Mouse (Mus musculus): ENCODE results near the gene Cbl. TPM values are rescaled to one million over a fixed set of nuclear protein-coding genes. Genes with fewer than 3 reads are reported as not detected.

The Cbl gene
- total RNA-seq, 2 experiments from 2014 or later = 18.6 to 22.4 TPM

DNA sequence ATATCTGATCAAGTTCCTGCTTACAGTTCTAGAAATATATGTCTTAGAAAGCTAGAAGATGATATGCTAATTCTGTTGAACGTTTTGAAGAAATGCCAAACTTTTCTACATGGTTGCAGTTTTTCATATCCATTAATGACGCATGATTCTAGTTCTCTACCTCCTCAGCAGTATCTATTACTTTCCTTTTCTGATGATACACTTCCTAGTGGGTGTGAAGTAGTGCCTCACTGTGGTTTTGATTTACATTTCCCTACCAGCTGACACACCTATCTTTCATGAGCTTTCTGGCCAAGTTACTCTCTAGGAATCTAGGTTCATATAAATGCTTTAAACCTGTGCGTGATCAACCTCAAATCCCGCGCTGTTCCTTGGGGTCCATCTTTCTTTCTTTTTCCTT, 41.1 kb downstream of the Cbl start:
- intact Hi-C loops (cut with DNase I) = no loop called here
- DNase-seq (ENCODE audit: low spot score) = no peak

DNA sequence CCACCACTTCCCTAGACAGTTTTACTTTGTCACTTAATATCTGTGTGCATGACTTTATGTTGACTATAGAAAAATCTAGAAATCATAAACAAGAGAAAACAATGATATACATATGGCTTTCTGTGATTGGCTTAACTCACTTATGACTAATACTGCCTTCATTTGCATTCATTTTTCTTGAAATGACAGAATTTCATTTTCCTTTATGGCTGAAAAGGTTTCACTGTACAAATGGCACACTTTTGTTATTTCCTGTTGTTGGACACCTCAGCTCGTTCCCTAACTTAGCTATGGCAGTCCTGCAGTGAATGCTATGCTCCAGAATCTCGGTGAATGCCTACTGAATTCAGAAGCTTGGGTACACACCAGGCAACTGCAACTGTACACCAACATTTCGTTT, 41.5 kb downstream of the Cbl start:
- intact Hi-C loops (cut with DNase I) = no loop called here
- no peak for DNase-seq (ENCODE audit: low spot score)

DNA sequence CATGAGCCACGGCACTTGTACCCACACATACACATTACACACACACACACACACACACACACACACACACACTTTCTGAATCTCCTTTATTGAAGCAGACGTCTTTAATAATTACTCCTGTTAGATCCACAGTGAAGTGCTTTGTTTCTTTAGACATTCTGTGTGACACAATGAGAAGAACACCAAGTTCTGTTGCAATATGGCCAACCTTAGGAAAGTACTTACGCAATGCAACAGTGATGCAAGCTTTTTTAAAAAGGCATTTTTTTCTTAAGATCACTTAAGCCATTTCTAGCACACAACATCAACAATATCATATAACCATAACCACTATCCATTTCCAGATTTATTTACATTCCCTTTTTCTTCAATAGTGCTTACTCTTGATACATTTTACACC, 42.7 kb downstream of the Cbl start:
- intact Hi-C loops (cut with DNase I) = no loop called here
- DNase-seq (ENCODE audit: low spot score) = no peak

GRCm38 (mm10) chr9:44188223-44188622, 45.6 kb downstream of the Cbl start:
- intact Hi-C loops (cut with DNase I) = loop anchor here (10.0 kb wide), 1 partner anchor 47 kb away; the partner anchor contains the start of gene Cbl

GRCm38 (mm10) chr9:44182260-44182659, 51.6 kb downstream of the Cbl start:
- intact Hi-C loops (cut with DNase I) = loop anchor here (10.0 kb wide), 1 partner anchor 53 kb away; the partner anchor contains the start of gene Cbl
- no peak for DNase-seq (ENCODE audit: low spot score)

More at GRCm38 (mm10) chr9:44188223-44188622, 45.6 kb downstream of the Cbl start:
- DNase-seq (ENCODE audit: low spot score) = no peak

DNA sequence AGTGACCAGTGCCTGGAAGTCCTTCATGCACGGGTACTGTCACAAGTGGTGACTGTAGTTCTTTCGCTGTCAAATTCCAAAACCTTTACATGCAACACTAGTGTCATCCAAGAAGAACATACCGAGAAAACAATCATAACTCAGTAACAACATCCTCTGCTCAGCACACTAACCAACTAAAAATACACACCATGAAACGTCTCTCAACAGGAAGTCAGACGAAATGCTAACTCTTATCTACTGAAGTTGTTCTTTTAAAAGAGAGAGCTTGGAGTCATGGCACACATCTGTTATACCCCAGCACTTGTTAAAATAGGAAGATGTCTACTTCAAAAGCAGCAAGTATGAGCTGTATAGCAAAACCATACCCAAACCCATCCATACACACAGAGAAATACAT, 52.3 kb downstream of the Cbl start:
- intact Hi-C loops (cut with DNase I) = loop anchor here (10.0 kb wide), 1 partner anchor 53 kb away; the partner anchor contains the start of gene Cbl
- no peak for DNase-seq (ENCODE audit: low spot score)

GRCm38 (mm10) chr9:44178811-44179210, 55.0 kb downstream of the Cbl start:
- intact Hi-C loops (cut with DNase I) = no loop called here

DNA sequence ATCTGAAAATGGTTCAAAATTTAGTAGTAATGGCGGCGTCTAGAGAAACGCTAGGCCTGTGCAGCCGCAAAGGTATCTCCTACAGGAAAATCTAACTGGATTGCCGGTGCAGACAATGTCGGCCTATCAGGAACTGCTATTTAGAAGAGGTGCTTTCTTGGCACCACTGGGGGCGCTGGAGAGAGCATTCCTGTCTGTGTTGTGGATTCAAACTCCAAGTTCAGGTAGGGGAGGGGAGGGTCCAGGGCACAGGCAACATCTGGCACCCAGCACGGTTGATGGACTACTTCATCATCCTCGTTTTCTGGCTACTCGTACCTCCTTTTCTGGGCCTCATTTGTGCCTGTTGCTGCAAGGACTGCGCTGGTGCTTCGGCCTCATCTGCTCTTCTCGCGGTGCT, 55.5 kb downstream of the Cbl start:
- DNase-seq (ENCODE audit: low spot score) = no peak
- intact Hi-C loops (cut with DNase I) = no loop called here

More at GRCm38 (mm10) chr9:44178811-44179210, 55.0 kb downstream of the Cbl start:
- no peak for DNase-seq (ENCODE audit: low spot score)

DNA sequence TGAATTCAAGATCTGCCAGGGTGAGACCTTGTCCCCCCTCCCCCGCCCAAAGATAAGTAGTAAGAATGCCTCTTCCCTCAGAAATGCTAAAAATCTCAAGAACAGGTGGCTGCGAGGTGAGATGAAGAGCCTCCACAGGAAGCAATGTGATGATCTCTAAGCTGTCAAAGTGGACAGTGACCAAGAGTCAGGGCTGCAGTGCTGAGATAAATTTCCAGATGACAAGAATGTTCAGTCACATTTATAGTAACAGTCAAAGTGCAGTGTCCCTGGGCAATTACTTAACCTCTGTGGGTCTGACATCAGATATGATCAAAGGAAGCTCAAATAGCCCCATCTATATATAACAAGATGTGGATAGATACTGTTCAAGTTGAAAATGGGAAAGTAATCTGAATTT, 56.4 kb downstream of the Cbl start:
- intact Hi-C loops (cut with DNase I) = no loop called here
- DNase-seq (ENCODE audit: low spot score) = no peak

GRCm38 (mm10) chr9:44175957-44176356, 57.9 kb downstream of the Cbl start:
- no peak for DNase-seq (ENCODE audit: low spot score)
- intact Hi-C loops (cut with DNase I) = no loop called here

- DNase-seq (ENCODE audit: low spot score) = no peak
- intact Hi-C loops (cut with DNase I) = no loop called here
Observed at GRCm38 (mm10) chr9:44175556-44175955, 58.3 kb downstream of the Cbl start.

GRCm38 (mm10) chr9:44170691-44171151, 63.1 kb downstream of the Cbl start:
- peak; percentile 7 for DNase-seq (ENCODE audit: low spot score)
- intact Hi-C loops (cut with DNase I) = no loop called here

- no peak for DNase-seq (ENCODE audit: low spot score)
- intact Hi-C loops (cut with DNase I) = no loop called here
Observed at GRCm38 (mm10) chr9:44168931-44169330, 64.9 kb downstream of the Cbl start.

- intact Hi-C loops (cut with DNase I) = no loop called here
- DNase-seq (ENCODE audit: low spot score) = no peak
Observed at GRCm38 (mm10) chr9:44159886-44160285, 74.0 kb downstream of the Cbl start.

- intact Hi-C loops (cut with DNase I) = no loop called here
- DNase-seq (ENCODE audit: low spot score) = no peak
Observed at GRCm38 (mm10) chr9:44147290-44147689, 86.6 kb downstream of the Cbl start.

DNA sequence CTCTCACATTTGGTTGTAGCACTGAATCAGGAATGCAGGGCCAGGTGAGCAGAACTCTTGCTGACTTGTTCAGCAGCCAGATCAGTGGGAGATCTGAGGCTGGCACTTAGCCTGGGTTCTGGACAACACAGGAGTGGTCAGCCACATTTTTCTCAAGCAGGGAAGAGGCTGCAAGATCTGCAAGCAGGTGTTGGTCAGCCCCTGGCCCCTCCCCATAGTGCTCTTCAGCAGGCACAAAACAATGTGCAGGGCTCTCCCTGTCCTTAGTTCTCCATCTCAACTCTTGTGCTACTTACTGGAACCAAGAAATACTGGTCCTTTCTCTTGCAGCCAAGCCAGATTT, 89.2 kb downstream of the Cbl start:
- intact Hi-C loops (cut with DNase I) = loop anchor here (2.0 kb wide), 1 partner anchor 18 kb away; no protein-coding TSS in a partner anchor
- DNase-seq (ENCODE audit: low spot score) = no peak

DNA sequence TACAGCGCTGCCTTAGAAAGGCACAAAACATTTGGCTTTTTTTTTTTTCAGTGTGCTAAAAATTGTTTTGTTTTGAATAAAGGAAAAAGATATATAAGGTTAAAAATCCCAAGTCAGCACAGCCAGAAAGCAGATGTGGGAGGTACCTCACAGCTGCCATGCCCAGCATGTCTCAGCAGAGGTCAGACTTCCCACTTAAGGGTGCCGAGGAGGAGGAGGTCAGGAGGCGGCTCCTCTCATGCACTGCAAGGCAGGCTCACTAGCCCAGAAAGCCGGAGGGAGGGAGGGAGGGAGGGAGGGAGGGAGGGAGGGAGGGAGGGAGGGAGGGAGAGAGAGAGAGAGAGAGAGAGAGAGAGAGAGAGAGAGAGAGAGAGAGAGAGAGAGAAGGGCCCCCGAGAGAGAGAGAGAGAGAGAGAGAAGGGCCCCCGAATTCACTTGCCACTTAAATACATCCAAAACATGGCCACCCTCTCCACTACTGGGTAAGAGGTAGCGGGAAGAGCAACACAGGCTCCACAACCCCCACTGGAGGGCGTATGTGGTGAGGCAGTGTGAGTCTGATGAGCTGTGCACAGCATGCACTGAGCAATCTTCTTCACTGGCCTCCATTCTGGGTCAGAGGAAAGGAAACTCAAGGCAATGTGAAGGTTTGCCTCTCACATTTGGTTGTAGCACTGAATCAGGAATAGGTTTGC, 89.7 kb downstream of the Cbl start:
- no peak for DNase-seq (ENCODE audit: low spot score)
- intact Hi-C loops (cut with DNase I) = loop anchor here (2.0 kb wide), 1 partner anchor 17 kb away; no protein-coding TSS in a partner anchor

DNA sequence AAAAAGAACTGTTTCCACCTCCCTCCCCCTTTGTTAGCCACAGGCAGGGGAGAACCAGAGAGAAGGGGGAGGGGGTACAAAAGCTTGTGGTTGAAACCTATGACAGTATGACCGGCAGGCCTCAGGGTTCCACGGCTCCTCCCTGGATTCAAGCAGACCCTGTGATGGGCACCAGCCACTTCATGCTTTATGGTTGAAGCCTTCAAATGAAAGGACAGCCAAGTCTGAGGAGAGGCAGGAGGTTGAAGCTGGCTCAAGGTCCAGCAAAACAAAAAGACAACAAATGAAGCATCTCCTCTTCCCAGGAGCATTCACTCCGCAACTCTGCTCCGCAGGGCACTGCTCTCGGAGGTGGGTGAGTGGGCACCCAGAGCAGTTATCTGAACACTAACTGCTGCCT, 90.4 kb downstream of the Cbl start:
- intact Hi-C loops (cut with DNase I) = no loop called here
- no peak for DNase-seq (ENCODE audit: low spot score)

GRCm38 (mm10) chr9:44141951-44142350, 91.9 kb downstream of the Cbl start:
- no peak for DNase-seq (ENCODE audit: low spot score)
- intact Hi-C loops (cut with DNase I) = no loop called here

DNA sequence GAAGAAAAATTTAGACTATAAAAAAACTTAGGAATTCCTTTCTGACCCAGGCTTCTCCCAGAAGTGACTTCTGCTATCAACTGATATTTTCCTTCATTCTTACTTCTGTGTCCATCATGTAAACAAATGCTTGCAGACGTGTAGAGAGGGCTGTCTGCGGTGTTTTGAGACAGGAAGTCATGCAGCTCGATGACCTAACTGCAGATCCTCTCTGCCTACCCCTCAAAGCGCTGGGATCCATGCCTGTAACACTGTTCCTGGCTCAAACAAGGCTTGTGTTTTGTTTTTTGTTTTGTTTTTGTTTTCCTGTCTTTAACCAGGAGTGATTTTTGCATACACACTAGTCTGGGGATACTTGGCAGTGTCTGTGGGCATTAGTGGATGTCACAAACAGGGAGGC, 96.0 kb downstream of the Cbl start:
- intact Hi-C loops (cut with DNase I) = no loop called here
- DNase-seq (ENCODE audit: low spot score) = no peak

DNA sequence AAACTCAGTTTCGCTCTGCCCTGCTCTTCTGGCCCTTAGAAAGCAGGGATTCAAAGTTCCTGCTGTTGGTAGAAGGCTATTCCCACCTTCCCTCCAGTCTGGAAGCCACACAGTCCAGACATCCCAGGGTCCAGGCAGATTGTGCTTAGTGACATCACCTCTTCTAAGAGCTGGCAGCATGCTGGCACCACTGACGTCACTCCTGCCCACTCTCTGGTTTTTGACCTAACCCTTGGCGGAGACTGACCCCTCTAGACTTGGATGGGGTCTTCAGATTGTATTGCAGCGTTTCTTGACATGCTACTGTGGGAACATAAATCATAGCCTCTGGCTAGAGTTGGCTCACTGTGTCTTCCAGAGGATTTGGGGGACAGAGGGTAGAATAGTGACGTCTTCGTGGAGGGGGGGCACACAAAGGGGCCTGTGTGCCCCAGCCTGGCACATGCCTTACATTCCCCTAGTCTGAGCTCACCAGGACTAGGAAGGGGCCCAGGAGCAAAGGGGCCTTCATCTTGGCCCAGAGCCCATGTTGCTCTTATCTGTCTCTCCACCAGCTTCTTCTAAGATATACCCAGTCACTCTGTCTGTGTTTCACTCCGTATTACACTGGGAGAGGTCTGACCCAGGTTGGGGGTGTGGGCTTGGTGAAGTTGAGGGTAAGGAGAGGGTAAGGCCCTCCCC, 98.0 kb downstream of the Cbl start:
- DNase-seq (ENCODE audit: low spot score) = no peak
- intact Hi-C loops (cut with DNase I) = no loop called here

All from heart, postnatal 25 days (tissue).